Mouse (Mus musculus): ENCODE measurements around the gene Myom1. TPM values are rescaled to one million over a fixed set of nuclear protein-coding genes. Genes with fewer than 3 reads are reported as not detected.

Gene Myom1
- polyA plus RNA-seq, 1 experiment from 2014 or later: 1.2 TPM

- no peak overlapping the region for H3K4me3 ChIP-seq (replicated peaks)
- H3K4me1 ChIP-seq (replicated peaks): no peaks in the 10 kb centered on the region
- no peak overlapping the region for H3K9ac ChIP-seq (replicated peaks)
- 70% methylated on average over 7 of the region's 7 CpGs for WGBS
- no peaks in the 10 kb centered on the region for H3K9me3 ChIP-seq
- no peak overlapping the region for H3K27ac ChIP-seq
- H3K4me2 ChIP-seq (replicated peaks): no peak overlapping the region
- no peaks in the 10 kb centered on the region for H3K36me3 ChIP-seq
- H3K27me3 ChIP-seq: no peaks in the 10 kb centered on the region
- no peak for ATAC-seq
Observed at GRCm38 (mm10) chr17:71081986-71082385, 79.6 kb downstream of the Myom1 start.

GRCm38 (mm10) chr17:71086969-71087368, 84.5 kb downstream of the Myom1 start:
- Histone ChIP-seq H3K9ac (replicated peaks) (no peak overlapping the region), H3K4me2 (replicated peaks) (no peak overlapping the region), H3K27ac (no peak overlapping the region), H3K4me1 (replicated peaks) (no peaks in the 10 kb centered on the region), H3K4me3 (replicated peaks) (no peak overlapping the region), H3K36me3 (no peaks in the 10 kb centered on the region), H3K27me3 (no peaks in the 10 kb centered on the region), H3K9me3 (no peaks in the 10 kb centered on the region)
- WGBS: 89% methylated on average over 4 of the region's 4 CpGs
- no peak for ATAC-seq

- ATAC-seq: no peak
- 94% methylated on average over 8 of the region's 8 CpGs for WGBS
Observed at GRCm38 (mm10) chr17:71087396-71088153, 85.1 kb downstream of the Myom1 start.

GRCm38 (mm10) chr17:71088154-71088521, 85.7 kb downstream of the Myom1 start:
- Histone ChIP-seq H3K36me3 (no peaks in the 10 kb centered on the region), H3K9ac (replicated peaks) (no peak overlapping the region), H3K4me2 (replicated peaks) (no peak overlapping the region), H3K27me3 (no peaks in the 10 kb centered on the region), H3K27ac (no peak overlapping the region), H3K4me3 (replicated peaks) (no peak overlapping the region), H3K4me1 (replicated peaks) (no peaks in the 10 kb centered on the region), H3K9me3 (no peaks in the 10 kb centered on the region)
- ATAC-seq: no peak
- WGBS: 95% methylated on average over 3 of the region's 3 CpGs

More at GRCm38 (mm10) chr17:71087396-71088153, 85.1 kb downstream of the Myom1 start:
- Histone ChIP-seq H3K4me3 (replicated peaks) (no peak overlapping the region), H3K9me3 (no peaks in the 10 kb centered on the region), H3K4me1 (replicated peaks) (no peaks in the 10 kb centered on the region), H3K36me3 (no peaks in the 10 kb centered on the region), H3K4me2 (replicated peaks) (no peak overlapping the region), H3K9ac (replicated peaks) (no peak overlapping the region), H3K27ac (no peak overlapping the region), H3K27me3 (no peaks in the 10 kb centered on the region)

GRCm38 (mm10) chr17:71088991-71089434, 86.6 kb downstream of the Myom1 start:
- H3K27ac ChIP-seq: no peak overlapping the region
- no peak for ATAC-seq
- 87% methylated on average over 9 of the region's 9 CpGs for WGBS
- H3K27me3 ChIP-seq: no peaks in the 10 kb centered on the region
- no peak overlapping the region for H3K9ac ChIP-seq (replicated peaks)
- no peak overlapping the region for H3K4me2 ChIP-seq (replicated peaks)
- H3K4me3 ChIP-seq (replicated peaks): no peak overlapping the region
- H3K36me3 ChIP-seq: no peaks in the 10 kb centered on the region
- no peaks in the 10 kb centered on the region for H3K4me1 ChIP-seq (replicated peaks)
- H3K9me3 ChIP-seq: no peaks in the 10 kb centered on the region

GRCm38 (mm10) chr17:71089781-71090480, 87.5 kb downstream of the Myom1 start:
- Histone ChIP-seq H3K27me3 (no peaks in the 10 kb centered on the region), H3K27ac (no peak overlapping the region), H3K9ac (replicated peaks) (no peak overlapping the region), H3K4me3 (replicated peaks) (no peak overlapping the region), H3K36me3 (no peaks in the 10 kb centered on the region), H3K4me1 (replicated peaks) (0 out of 2 replicates have a peak, but pooled peaks cover 2% of the 10 kb centered on the region), H3K4me2 (replicated peaks) (no peak overlapping the region), H3K9me3 (no peaks in the 10 kb centered on the region)
- no peak for ATAC-seq
- WGBS: 78% methylated on average over 11 of the region's 11 CpGs

DNA sequence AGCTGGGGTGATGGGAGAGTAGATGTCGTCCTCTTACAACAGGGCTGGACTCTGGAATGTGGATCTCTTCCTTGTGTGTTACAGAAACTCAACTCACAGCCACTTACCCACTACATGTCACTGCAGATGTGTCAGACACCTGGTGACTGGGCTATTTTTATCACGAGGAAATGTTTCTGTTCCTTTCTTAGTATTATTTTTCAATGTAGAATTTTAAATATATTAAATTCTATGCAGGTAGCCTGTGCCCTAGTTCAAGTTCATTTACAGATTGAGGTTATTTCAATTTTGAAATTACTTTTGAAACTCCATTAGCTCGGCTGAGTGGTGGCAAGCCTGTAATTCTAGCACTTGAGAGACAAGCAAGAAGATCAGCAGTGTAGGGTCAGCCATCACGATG, 88.6 kb downstream of the Myom1 start:
- 82% methylated on average over 4 of the region's 4 CpGs for WGBS
- H3K27ac ChIP-seq: no peak overlapping the region
- H3K4me3 ChIP-seq (replicated peaks): no peak overlapping the region
- H3K36me3 ChIP-seq: no peaks in the 10 kb centered on the region
- H3K27me3 ChIP-seq: no peaks in the 10 kb centered on the region
- ATAC-seq: no peak
- no peak overlapping the region for H3K9ac ChIP-seq (replicated peaks)
- H3K9me3 ChIP-seq: no peaks in the 10 kb centered on the region
- 0 out of 2 replicates have a peak, but pooled peaks cover 2% of the 10 kb centered on the region for H3K4me1 ChIP-seq (replicated peaks)
- no peak overlapping the region for H3K4me2 ChIP-seq (replicated peaks)

GRCm38 (mm10) chr17:71092341-71092740, 89.9 kb downstream of the Myom1 start:
- no peak overlapping the region for H3K27ac ChIP-seq
- ATAC-seq: no peak
- 0 out of 2 replicates have a peak, but pooled peaks cover 2% of the 10 kb centered on the region for H3K4me1 ChIP-seq (replicated peaks)
- no peak overlapping the region for H3K4me3 ChIP-seq (replicated peaks)
- no peaks in the 10 kb centered on the region for H3K27me3 ChIP-seq
- WGBS: 91% methylated on average over 4 of the region's 4 CpGs
- H3K36me3 ChIP-seq: no peaks in the 10 kb centered on the region
- H3K9ac ChIP-seq (replicated peaks): no peak overlapping the region
- H3K9me3 ChIP-seq: no peaks in the 10 kb centered on the region
- H3K4me2 ChIP-seq (replicated peaks): no peak overlapping the region

DNA sequence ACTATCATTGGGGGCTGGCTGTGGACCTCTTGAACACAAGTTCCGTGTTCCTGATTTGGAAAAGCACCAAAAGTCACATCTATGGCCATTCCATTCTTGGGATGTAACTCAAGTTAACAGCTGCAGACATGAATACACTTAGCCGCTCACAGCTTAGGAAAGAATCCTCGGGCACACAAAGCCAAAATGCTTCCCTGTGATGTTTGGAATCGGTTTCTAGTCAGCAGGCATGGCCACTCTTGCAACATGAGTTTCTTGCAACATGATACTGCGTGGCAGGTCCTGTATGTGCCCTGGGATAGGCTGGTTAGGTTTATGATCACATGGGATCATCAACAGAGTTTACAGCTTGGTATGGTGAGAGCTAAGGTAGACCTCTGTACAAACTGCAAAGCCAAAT, 91.4 kb downstream of the Myom1 start:
- H3K9ac ChIP-seq (replicated peaks): no peak overlapping the region
- ATAC-seq: no peak
- H3K27ac ChIP-seq: no peak overlapping the region
- H3K9me3 ChIP-seq: no peaks in the 10 kb centered on the region
- 0 out of 2 replicates have a peak, but pooled peaks cover 2% of the 10 kb centered on the region for H3K4me1 ChIP-seq (replicated peaks)
- H3K4me3 ChIP-seq (replicated peaks): no peak overlapping the region
- H3K4me2 ChIP-seq (replicated peaks): no peak overlapping the region
- WGBS: 81% methylated on average over 5 of the region's 5 CpGs
- H3K27me3 ChIP-seq: no peaks in the 10 kb centered on the region
- H3K36me3 ChIP-seq: no peaks in the 10 kb centered on the region

DNA sequence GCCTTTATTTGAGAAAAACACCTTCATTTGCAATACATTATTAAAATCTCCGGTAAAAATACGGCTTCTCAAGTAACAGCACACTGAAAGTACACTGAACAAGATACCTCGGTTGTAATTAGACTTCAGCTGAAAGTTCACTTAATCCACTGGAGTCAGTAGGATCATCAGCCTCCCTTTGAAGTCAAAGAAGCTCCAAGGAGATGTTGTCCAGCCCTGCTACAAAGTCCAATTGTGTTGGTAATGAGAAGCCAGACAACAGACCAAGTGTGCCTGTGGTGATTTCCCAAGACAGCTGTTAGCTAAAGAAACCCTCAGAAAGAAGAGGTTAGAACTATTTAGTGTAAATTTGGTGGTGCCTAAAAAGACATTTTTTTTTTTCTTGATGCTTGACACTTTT, 92.0 kb downstream of the Myom1 start:
- 31% methylated on average over 3 of the region's 3 CpGs for WGBS
- no peak overlapping the region for H3K4me2 ChIP-seq (replicated peaks)
- no peak overlapping the region for H3K27ac ChIP-seq
- H3K9ac ChIP-seq (replicated peaks): no peak overlapping the region
- no peak for ATAC-seq
- no peak overlapping the region for H3K4me3 ChIP-seq (replicated peaks)
- H3K4me1 ChIP-seq (replicated peaks): 0 out of 2 replicates have a peak, but pooled peaks cover 2% of the 10 kb centered on the region
- H3K36me3 ChIP-seq: no peaks in the 10 kb centered on the region
- H3K27me3 ChIP-seq: no peaks in the 10 kb centered on the region
- H3K9me3 ChIP-seq: no peaks in the 10 kb centered on the region

DNA sequence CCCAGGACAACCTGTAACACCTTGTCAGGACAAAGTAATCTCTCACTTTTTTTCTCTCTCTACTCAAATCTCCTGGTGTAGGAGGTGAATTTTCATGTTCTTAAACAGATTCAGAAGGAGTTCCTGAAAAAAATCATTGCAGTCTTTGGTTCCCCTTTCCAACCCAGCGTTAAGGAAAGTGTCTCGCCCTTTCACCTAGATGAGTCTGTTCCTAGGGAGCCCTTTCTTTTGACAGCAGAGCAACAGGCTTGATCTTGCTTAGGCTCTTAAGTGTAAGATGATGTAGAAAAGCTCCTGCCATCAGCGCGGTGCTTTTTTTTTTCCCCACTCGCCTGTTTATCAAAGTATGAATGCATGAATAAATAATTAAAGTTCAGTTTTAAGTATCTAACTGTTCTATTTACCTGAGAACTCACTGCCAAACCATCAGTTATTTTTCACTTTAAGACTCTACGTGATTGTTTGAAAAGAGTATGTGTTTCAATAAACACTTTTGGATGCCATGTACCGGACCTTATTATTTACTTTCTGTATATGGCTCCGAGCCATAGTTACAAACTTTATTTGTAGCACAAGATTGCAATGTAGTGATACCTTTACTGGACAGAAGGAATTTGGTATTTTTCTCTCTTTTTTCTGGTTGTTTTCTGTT, 94.2 kb downstream of the Myom1 start:
- no peak for ATAC-seq
- H3K4me3 ChIP-seq (replicated peaks): no peak overlapping the region
- H3K27me3 ChIP-seq: no peaks in the 10 kb centered on the region
- H3K9ac ChIP-seq (replicated peaks): no peak overlapping the region
- H3K9me3 ChIP-seq: no peaks in the 10 kb centered on the region
- H3K27ac ChIP-seq: no peak overlapping the region
- H3K4me2 ChIP-seq (replicated peaks): no peak overlapping the region
- WGBS: 94% methylated on average over 8 of the region's 8 CpGs
- H3K36me3 ChIP-seq: no peaks in the 10 kb centered on the region
- 0 out of 2 replicates have a peak, but pooled peaks cover 2% of the 10 kb centered on the region for H3K4me1 ChIP-seq (replicated peaks)

- ATAC-seq: no peak
- Histone ChIP-seq H3K4me1 (replicated peaks) (0 out of 2 replicates have a peak, but pooled peaks cover 3% of the 10 kb centered on the region), H3K4me2 (replicated peaks) (no peak overlapping the region), H3K27me3 (no peaks in the 10 kb centered on the region), H3K9ac (replicated peaks) (no peak overlapping the region), H3K9me3 (no peaks in the 10 kb centered on the region), H3K4me3 (replicated peaks) (no peak overlapping the region), H3K36me3 (no peaks in the 10 kb centered on the region), H3K27ac (no peak overlapping the region)
- 90% methylated on average over 6 of the region's 6 CpGs for WGBS
Observed at GRCm38 (mm10) chr17:71097209-71097597, 94.8 kb downstream of the Myom1 start.
